Mouse (Mus musculus) right cerebral cortex, postnatal 36 days (tissue): ENCODE measurements around the gene Wdtc1.
A peak's percentile ranks its signal among the peaks of the same experiment; 100 is the strongest.

Experiments used
- DNase-seq, 2 experiments: peaks; one replicate each; pipeline ENCODE4 v3.0.0; 2022; ENCODE audit warnings: low spot score in 2 of 2, mixed read lengths in 1 of 2

Gene Wdtc1

DNA sequence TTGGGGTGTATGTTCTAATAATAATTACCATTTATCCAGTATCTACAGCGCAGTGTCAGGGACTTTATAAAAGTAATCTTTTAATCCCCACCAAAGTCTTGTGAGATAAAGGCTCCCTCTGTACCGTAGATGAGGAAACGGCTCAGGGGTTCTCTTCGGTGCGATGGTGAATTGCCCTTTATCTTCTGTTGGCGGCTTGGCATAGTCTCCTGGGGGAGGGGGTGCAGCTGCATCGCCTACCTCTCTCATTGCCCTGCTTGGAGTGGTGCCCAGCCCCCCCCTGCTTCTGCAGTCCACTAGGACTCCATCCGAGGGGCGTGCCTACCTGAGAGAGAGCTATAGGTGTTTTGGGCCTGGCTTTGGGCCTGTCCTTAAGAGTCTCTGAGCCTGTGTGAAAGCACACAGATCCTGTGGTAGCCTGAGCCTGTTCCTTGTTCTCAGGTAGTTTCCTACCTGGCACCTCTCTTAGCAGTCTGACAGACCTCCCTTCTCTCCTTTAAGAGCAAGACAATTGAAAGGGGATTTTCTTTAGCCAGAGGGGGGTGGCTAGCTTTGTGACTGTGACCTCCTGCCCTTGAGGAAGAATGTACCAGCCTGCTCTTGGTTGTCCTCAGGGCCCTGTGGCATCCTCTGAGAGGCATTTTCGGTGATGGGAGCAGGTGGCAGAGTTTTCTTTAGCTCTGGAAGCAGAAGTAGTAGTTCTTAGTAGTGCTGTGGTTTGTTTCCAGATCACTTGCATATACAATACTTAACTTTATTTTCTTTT is 22.7 kb upstream of the Wdtc1 start:
- DNase-seq: no peak

DNA sequence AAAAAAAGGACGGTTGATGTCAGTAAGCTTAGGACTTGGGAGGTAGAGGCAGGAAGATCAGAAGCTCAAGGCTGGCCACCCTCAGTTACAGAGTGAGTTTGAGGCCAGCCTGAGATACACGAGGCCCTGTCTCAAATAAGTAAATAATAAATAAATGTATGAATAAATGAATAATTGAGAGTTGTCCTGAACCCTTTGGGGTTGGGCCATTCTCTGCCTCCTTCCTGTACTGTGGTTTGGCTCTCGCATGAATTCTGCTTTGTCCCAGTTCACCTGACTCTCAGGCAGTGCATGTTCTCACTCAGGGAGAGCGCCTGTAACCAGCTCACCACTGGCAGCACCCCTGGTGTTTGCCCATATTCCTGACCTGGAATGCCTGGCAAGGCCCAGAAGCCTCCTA is 20.7 kb upstream of the Wdtc1 start:
- no peak for DNase-seq

DNA sequence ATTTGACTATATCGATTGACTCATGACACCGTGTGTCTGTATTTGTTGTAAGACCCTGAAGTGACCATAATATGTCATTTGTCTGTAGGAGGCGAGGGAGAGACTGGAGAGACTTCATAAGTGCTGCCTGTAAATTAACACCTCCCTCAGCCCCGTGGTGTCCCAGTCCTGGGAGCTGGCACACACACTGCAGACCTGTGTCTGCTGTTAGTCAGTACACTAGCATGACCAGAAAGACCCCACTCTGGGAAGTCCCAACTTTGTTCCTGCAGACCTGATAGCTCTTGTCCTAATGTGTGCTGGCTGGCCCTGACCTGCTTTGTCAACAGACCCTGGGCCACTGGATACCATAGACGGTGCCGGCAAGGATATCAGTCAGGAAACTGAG is 19.0 kb upstream of the Wdtc1 start:
- DNase-seq: no peak

DNA sequence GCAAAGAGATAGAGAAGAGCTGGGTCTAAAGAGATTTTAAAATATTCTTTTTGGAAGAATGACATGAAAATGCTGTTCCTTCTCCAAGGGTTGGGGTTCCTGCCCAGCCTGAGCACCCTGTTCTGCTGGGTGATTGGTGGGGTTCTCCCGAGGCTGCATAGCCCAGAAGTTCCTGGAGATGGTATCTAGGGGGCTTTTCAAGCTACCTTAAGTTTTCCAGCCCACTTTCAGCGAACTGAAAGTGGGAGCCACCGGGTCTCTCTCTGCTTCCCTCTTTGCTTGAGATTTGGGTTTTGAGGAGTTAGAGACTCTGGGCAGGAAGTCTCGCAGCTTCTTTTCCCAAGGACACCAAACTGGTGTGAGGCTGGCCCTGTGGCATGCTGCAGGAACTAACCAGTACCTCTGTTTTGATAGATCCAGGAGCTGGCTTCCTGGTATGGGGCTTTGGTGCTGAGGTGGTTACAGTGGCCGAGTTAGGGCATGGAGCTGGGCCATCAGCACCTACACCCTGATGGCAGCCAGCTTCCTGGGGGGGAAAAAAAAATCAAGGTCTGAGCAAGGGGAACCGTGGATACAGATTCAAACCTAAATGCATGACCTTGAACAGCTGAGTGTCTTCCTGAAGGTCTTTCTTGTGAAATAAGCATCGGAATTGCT is 18.5 kb upstream of the Wdtc1 start:
- no peak for DNase-seq

DNA sequence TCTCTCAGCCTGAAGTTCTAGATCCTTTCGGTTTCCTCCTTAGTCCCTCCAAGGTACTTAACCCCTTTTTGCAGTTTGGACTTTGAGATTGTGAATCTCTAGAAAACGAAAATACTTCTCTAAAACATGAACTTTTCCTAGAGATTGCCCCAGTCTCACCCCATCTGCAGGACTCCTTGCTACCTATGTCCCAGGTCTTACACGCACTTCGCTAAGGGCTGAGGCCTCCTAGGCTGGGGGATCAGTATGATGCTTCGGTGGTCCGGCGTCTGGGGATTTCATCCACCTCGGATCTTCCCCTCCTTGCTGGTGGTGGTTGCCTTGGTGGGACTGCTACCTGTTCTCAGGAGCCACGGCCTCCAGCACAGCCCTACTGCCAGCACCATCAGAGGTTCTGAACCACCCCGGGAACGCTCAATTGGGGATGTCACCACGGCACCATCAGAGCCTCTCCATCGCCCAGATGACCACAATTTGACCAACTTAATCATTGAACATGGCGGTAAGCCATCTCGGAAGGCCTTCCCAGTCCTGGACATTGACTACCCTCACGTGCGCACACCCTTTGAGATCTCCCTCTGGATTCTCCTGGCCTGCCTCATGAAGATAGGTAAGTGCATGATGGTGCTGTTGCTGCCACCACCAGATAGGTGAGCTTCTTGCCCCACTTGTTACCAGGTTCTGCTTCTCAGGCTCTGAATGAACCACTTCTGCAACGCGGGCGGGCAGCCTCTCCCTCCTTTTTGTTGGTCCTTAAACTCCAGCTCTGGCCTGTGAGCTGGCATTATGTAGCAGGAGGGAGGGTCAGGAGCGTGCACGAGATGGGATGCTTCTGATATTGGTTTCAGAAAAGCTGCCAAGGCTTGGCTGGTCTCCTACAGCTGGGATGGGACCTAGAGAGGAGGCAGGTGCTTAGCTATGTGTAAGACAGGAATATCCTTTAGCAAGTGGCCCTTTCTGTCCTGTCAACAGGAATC is 17.3 kb upstream of the Wdtc1 start:
- DNase-seq: no peak

DNA sequence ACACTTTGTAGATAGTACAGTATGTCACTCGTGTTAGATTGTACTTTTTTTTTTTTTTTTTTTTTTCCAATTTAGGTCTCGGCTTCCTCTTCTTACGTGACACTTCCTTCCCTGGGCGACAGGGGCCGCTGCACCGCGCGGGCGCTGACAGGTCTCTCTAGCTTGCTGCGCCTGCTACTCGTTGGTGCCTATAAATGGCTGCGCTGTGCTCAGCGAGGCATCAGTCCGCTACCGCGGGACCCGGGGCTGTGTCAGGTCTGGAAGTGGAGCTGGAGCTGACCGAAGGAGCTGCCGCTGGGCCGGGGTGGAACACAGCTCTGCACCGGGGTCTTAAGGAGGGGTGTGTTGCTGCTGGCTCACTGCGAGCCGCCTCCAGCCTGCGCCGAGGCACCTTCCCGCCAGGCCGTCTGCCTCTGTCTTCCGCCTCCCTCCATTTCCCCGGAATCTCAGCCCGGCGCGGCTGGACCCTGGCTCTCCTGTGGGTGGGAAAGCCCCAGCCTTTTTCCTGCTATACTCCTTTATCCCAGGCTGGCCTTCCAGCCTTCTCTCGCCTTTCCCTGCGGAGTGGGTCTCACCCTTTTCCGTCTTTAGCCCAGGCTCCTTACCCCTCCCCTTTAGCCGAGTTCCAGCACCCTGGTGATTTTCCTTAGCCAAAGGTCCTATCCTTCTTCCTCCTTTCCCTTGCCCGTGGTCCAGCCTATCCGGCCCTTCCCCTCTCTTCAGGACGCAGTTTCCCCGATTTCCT is 16.4 kb upstream of the Wdtc1 start, which contains the start of gene Slc9a1:
Slc9a1 (plus strand) TSS at position 154 of the 745 bp plus-strand sequence.
- peak; percentile 89 to 91 for DNase-seq

DNA sequence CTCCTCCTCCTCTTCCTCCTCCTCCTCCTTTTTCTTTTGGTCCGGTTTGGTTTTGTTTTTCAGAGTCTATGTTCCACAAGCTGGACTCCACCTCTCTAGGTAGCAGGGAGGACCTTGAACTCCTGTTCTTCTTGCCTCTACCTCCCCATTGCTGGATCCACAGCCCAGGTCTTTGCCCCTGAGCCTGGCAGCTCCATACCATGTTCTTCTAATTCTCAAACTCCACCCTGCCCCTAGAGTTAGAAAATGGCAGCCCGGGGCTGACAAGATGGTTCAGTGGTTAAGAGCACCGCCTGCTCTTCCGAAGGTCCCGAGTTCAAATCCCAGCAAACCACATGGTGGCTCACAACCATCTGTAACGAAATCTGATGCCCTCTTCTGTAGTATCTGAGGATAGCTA is 1.4 kb upstream of the Wdtc1 start:
- DNase-seq: no peak

DNA sequence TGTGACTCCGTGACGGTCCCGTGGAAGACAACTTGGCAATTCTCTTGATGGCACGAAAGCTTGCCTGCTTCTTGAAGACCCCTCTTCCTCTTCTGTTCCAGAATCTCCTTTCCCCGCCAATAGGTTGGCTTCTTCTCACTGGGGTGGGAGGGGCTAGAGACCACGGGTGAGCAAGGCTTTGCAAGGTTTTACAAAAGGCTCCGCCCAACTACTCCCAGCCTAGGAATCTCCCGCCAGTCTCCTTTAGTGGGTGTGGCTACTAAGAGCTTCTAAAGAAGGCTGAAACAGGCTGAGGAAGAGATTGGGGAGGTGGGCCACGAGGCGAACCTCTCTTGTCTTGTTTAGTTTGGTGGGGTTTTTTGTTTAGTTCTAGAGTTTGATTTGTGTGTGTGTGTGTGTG is 484 bp downstream of the Wdtc1 start:
- DNase-seq: no peak

DNA sequence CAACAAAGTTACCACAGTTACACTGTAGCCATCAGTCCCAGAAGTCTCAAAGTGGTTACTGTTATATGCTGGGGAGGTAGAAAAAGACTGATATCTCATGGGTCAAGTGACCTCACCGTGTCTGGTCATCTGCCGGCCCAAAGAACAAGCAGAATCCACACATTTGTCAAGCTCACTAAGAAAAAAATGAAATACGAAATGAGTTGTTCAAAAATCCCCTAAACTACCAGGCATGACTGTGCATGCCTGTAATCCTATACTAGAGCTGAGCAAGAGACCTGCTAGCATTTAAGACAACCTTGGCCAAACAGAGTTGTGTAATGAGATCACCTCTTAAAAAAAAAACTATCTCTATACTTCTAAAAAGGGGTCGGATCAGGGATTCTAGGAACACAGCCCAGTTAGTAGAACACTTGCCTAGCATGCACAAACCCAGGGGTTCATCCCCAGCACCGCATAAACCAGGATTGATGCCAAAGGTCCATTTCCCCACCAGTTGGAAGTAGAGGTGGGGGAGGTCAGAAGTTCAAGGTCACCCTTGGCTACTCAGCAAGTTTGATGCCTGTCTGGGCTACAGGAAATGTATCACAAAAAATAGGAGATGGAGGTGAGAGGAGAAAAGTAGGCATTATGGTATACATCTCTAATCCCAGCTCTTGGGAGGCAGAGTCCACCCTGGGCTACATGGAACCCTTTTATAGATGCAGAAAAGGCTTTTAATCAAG is 5.1 kb downstream of the Wdtc1 start:
- DNase-seq: no peak

DNA sequence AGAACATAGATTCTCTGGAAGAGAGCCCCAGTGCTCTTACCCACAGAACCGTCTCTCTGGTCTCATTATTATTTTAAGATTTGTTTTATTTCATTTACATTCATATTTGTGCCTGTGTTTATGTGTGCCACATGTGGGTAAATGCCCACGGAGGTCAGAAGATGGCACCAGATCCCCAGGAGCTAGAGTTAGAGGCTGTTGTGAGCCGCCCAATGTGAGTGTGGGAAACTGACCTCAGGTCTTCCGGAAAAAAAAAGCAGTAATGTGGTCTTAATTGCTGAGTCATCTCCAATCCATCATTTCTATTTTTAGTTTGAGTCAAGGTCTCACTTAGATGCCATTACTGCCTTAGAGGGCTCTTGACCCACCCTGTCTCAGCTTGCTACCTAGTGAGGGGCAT is 5.7 kb downstream of the Wdtc1 start:
- DNase-seq: no peak

DNA sequence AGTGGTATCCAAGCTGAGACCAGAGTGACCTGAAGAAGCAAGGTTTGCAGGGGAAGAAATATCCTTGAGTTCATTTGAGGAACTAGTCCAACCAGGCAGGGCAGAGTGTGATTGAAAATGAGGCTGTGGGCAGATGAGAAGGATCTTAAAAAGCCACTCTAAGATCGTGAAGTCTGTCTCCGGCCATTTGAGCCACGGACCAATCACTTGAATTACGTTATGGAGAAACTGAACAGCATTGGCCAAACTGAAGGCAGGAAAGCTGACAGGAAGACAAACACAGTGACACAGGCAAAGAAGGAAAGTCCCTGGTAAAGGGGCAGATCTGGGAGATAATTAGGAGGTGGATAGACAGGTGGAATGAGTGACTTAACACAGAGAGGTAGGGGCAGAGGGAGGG is 6.7 kb downstream of the Wdtc1 start:
- no peak for DNase-seq

DNA sequence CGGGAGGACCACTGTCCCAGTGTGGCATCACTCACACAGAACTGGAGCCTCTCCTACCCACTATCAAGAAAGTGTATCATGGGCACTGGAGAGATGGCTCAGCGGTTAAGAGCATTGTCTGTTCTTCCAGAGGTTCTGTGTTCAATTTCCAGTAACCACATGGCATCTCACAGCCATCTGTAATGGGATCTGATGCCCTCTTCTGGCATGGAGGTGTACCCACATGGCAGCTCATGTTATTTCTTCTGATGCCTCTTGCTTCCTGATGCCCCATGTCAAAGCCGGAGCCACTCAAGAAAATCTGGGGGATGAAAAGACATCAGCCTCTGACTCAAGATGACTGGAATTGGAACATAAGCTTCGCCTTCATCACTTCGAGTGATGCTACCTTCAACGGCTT is 7.6 kb downstream of the Wdtc1 start:
- no peak for DNase-seq

DNA sequence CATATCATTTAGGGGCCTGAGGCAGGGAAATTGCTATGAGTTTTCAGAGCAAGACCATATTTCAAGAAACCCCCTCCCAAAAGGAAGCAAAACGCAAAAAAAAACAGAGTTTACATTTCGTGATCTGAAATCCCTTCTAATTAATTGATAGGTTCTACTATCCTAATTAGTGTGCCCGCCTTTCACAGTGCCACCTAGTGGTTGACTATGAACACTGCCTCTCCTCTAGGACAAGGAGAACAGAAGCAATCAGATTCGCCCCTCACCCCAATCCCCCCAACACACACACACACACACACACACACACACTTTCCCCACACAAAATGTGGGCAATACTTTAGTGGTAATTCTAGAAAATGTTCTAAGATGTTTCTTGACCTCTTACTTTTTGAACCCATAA is 9.2 kb downstream of the Wdtc1 start:
- DNase-seq: no peak

DNA sequence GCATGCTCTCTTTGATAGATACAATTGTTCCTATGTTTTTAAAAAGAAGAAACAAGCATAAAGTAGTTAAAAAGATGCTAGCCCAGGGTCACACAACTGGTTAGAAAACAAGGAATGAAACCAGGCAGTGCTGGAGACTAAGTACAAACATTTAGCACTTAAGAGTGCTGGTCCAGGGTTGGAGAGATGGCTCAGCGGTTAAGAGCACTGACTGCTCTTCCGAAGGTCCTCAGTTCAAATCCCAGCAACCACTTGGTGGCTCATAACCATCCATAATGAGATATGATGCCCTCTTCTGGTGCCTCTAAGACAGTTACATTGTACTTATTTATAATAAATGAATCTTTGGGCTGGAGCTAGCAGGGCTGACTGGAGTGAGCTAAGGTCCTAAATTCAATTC is 13.1 kb downstream of the Wdtc1 start:
- DNase-seq: no peak

DNA sequence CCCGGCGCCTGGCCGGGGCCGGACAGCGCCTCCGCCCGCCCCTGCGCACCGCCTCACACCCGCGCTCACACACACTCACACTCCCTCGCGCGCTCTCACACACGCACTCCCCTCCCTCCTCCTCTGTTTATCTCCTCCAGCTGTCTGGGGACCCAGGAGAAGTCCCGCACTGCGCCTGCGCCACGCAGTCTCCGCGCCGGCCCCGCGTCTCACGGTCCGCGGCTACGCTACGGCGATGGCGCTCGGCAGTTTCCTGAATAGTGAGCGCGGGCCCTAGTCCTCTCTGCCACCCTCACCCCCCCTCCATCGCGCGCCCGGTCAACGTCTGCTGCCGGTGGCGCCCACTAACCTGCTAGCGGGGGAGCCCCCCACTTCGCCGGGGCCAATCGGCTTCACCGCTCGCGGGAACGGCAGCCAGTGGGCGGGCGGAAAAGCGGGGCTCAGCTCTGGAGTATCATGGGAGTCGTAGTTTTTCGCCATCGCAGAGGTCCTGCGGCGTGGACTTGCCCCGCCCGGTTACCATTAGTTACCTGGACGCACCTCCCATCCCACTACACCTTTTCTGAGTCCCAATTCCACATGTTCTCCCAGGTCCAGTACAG is 14.0 kb downstream of the Wdtc1 start:
- peak; percentile 96 to 97 for DNase-seq

DNA sequence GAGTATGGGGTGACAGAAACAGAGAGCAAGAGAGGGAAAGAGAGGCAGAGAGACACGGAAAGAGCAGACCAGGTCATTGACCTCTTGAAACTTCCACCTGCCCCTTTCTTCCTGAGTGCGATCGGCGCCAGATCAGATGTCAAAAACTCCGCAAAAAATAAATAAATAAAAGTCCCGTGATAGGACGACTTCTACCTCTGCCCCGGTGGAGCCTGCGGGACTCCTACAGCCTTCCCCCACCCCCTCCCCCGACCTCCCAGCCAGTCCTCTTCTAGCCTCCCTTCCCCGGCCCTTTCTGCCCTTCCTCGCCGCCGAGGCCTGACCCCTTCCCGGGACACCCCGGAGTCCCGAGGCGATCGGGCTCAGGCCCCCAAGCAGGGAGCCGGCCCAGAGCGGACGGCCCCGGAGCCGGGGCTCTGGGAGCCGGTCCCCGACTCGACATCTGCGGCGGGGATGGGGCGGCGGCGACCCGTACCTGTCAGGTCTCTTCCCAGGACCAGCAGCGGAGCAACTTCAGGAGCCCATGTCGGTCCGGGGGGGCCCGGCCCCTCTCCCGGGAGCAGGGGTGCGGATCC is 14.7 kb downstream of the Wdtc1 start:
- no peak for DNase-seq

DNA sequence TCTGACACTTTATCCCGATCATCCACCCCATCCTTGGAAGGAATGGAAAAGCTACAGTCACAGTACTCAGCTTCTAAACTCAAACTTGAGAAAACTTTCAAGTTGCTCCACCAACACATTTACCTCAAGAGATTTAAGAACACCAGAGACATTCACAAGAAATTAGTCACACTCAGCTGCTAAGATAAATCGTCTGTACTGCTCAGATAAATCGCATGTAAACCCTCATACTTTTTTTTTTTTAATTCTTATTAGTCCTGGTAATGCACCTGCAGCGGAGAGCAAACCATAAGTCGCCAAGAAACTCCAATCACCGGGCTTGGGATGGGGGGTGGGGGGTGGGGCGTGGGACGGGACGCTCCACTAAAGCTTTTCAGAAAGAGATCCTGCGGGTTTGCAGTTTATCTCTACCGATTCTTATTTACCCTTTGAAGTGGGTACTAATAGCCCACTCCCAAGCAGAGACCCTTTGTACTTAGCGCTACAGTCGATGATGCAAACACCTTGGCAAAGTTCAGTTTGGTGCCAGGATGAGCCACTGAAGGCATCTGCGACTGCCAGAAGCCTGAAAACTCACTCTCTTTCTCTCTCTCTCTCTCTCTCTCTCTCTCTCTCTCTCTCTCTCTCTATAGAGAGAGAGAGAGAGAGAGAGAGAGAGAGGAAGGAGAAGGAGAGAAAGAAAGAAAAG is 15.3 kb downstream of the Wdtc1 start:
- DNase-seq: no peak

DNA sequence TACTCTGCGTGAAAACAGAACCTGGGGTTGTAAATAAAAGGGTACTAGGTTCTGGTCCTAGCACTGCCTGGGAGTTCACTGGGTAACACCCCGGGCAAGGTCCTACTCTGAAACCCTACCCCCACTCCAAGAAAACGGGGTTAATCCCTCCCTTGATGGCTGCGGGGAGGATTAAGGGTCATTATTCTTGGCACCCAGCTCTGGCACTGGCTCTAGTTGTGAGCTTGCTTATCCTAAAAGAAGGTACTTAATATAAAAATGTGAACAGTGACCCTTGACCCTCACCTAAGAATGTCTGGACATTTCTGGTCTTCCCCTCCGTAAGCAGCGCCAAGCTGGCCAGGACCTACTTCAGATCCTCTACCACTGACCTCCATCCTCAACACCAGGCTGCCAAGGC is 20.0 kb downstream of the Wdtc1 start:
- no peak for DNase-seq

DNA sequence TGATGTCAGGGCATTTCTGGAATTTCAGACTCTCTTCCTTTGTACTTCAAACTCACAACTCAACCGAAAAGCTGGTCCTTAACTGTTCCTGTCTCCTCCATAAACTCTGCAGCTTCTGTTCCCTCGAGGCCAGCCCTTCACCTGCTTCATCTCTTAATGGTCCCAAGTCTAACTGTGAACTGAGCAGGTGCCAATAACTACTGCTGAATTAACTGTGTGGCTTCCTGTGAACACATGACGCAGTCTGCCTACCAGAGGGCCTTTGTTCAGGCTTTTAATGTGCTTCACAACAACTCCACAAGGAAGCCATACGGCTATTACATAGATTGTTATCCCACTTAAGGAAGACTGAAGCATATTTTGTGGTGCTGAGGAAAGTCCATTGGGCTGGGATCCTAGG is 23.0 kb downstream of the Wdtc1 start:
- DNase-seq: no peak

DNA sequence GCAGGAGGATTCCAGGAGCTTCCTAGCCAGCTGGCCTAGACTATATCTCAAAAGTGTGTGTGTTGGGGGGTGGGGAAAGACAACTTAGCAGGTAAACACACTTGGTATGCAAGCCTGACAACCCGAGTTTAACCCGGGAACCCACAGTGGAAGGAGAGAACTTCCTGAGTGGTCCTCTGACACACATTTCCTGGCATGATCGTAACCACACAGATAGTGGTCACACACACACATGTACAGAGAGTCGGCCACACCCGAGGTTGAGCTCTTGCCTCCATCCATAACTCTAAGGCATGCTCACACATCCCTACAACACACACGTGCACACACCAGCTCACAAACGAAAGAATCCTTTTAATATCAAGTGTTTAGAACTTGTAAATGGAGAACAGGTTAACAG is 25.2 kb downstream of the Wdtc1 start:
- DNase-seq: no peak
